Mouse (Mus musculus) intestine, embryonic 14.5 days (tissue): ENCODE results near the gene Ptpn1. TPM values are rescaled to one million over a fixed set of nuclear protein-coding genes. Genes with fewer than 3 reads are reported as not detected.

Experiments
- ATAC-seq: fragments of 200-750 bp; cut with Nextera tagmentation; replicated peaks from 2 replicates; pipeline ENCODE4 v1.8.0; 2017; ENCODE audit warnings: low read depth, moderate number of reproducible peaks, moderate TSS enrichment, moderate library complexity; ENCODE audit not compliant: low FRiP score, low TSS enrichment
- DNase-seq: peaks from one replicate; pipeline ENCODE4 v3.0.0-alpha.2; 2018; ENCODE audit warnings: low spot score
- H3K27ac ChIP-seq: fragments of 300-500 bp; sonication (generic); 2 replicates; pipeline ENCODE4 v1.5.1; 2014; ENCODE audit warnings: low read depth, mild to moderate bottlenecking, control low read depth
- H3K27me3 ChIP-seq: fragments of 300-500 bp; sonication (generic); replicated peaks from 2 replicates; pipeline ENCODE4 v1.6.1; 2014; ENCODE audit warnings: low read length, control low read depth; ENCODE audit not compliant: control insufficient read depth, insufficient read depth
- H3K36me3 ChIP-seq: fragments of 300-500 bp; sonication (generic); 2 replicates; pipeline ENCODE4 v1.6.1; 2014; ENCODE audit warnings: low read length, control low read depth; ENCODE audit not compliant: control insufficient read depth, insufficient read depth
- H3K4me1 ChIP-seq: fragments of 300-500 bp; sonication (generic); replicated peaks from 2 replicates; pipeline ENCODE4 v1.6.1; 2014; ENCODE audit warnings: low read length, control low read depth, mixed read lengths; ENCODE audit not compliant: control insufficient read depth, insufficient read depth
- H3K4me2 ChIP-seq: fragments of 300-500 bp; sonication (generic); 2 replicates; pipeline ENCODE4 v1.6.1; 2014; ENCODE audit warnings: low read length
- H3K4me3 ChIP-seq: fragments of 300-500 bp; sonication (generic); 2 replicates; pipeline ENCODE4 v1.5.1; 2014; ENCODE audit warnings: low read depth, low read length, control low read depth, mixed read lengths
- H3K9ac ChIP-seq: fragments of 300-500 bp; sonication (generic); 2 replicates; pipeline ENCODE4 v1.6.1; 2014; ENCODE audit warnings: mild to moderate bottlenecking, low read length
- H3K9me3 ChIP-seq: fragments of 300-500 bp; sonication (generic); 2 replicates; pipeline ENCODE4 v1.6.1; 2016; ENCODE audit warnings: low read length, control low read depth; ENCODE audit not compliant: control insufficient read depth
- WGBS: fragments of 180-500 bp; shearing (Covaris S2); extraction: QIAGEN DNeasy Blood & Tissue Kit; methylation state at CpG from one replicate; pipeline ENCODE4 v1.1.7; 2014; 5-methylcytosine and 5-hydroxymethylcytosine counted together
- polyA plus RNA-seq: library from polyadenylated mRNA; unstranded; fragments of >200 nt; fragmentation: Nextera tagmentation; extraction: Ambion mirVana; gene quantifications from 2 replicates; pipeline ENCODE4 v1.2.1, GENCODE M21; 2014

Ptpn1 gene
- polyA plus RNA-seq, 1 experiment from 2014 or later, result 42.6 TPM

- Histone ChIP-seq H3K27me3 (no peaks in the 10 kb centered on the region), H3K36me3 (no peaks in the 10 kb centered on the region), H3K27ac (no peak overlapping the region), H3K4me2 (no peak overlapping the region), H3K9me3 (no peaks in the 10 kb centered on the region), H3K4me3 (no peak overlapping the region), H3K9ac (no peak overlapping the region), H3K4me1 (peaks cover 26% of the 10 kb centered on the region)
- ATAC-seq, result no peak
- no peak for DNase-seq
- WGBS, result 82% methylated on average over 6 of the region's 6 CpGs
Observed at GRCm38 (mm10) chr2:168006489-168006888, 74.6 kb downstream of the Ptpn1 start.

- Histone ChIP-seq H3K4me1 (peaks cover 29% of the 10 kb centered on the region), H3K4me3 (no peak overlapping the region), H3K9me3 (no peaks in the 10 kb centered on the region), H3K4me2 (no peak overlapping the region), H3K9ac (no peak overlapping the region), H3K27me3 (no peaks in the 10 kb centered on the region), H3K27ac (no peak overlapping the region), H3K36me3 (no peaks in the 10 kb centered on the region)
- 79% methylated on average over 3 of the region's 3 CpGs for WGBS
- no peak for DNase-seq
- ATAC-seq, result no peak
Observed at GRCm38 (mm10) chr2:168008132-168008531, 76.3 kb downstream of the Ptpn1 start.

- no peaks in the 10 kb centered on the region for H3K9me3 ChIP-seq
- peak; percentile 85 for DNase-seq
- no peak for ATAC-seq
- H3K9ac ChIP-seq, result no peak within 1 kb of the TSS
- peaks cover 29% of the 10 kb centered on the region for H3K4me1 ChIP-seq
- no peak within 1 kb of the TSS for H3K4me3 ChIP-seq
- no peak within 1 kb of the TSS for H3K4me2 ChIP-seq
- WGBS, result 37% methylated on average over 9 of the region's 9 CpGs
- H3K27me3 ChIP-seq, result no peaks in the 10 kb centered on the region
- H3K27ac ChIP-seq, result no peak within 1 kb of the TSS
- no peaks in the 10 kb centered on the region for H3K36me3 ChIP-seq
Observed at GRCm38 (mm10) chr2:168009936-168010668, 78.2 kb downstream of the Ptpn1 start, which contains the start of gene Ripor3. Ripor3 (minus strand) TSS chr2:168010618.

- H3K9ac ChIP-seq, result no peak overlapping the region
- ATAC-seq (no peak), DNase-seq (no peak)
- no peaks in the 10 kb centered on the region for H3K27me3 ChIP-seq
- H3K4me3 ChIP-seq, result no peak overlapping the region
- WGBS, result 27% methylated on average over 11 of the region's 11 CpGs
- H3K9me3 ChIP-seq, result no peaks in the 10 kb centered on the region
- H3K4me2 ChIP-seq, result no peak overlapping the region
- H3K36me3 ChIP-seq, result no peaks in the 10 kb centered on the region
- peaks cover 27% of the 10 kb centered on the region for H3K4me1 ChIP-seq
- H3K27ac ChIP-seq, result no peak overlapping the region
Observed at GRCm38 (mm10) chr2:168010893-168011292, 79.0 kb downstream of the Ptpn1 start.

GRCm38 (mm10) chr2:168016951-168017391 lies 85.1 kb downstream of the Ptpn1 start:
- Histone ChIP-seq H3K4me1 (peaks cover 27% of the 10 kb centered on the region), H3K4me3 (no peak overlapping the region), H3K27ac (peak overlapping the region; percentile 71; the same call in 1 of the 2 replicates), H3K9me3 (no peaks in the 10 kb centered on the region), H3K27me3 (no peaks in the 10 kb centered on the region), H3K4me2 (no peak overlapping the region), H3K36me3 (no peaks in the 10 kb centered on the region), H3K9ac (no peak overlapping the region)
- ATAC-seq, result no peak
- peak; percentile 88 for DNase-seq
- 29% methylated on average over 5 of the region's 5 CpGs for WGBS

DNA sequence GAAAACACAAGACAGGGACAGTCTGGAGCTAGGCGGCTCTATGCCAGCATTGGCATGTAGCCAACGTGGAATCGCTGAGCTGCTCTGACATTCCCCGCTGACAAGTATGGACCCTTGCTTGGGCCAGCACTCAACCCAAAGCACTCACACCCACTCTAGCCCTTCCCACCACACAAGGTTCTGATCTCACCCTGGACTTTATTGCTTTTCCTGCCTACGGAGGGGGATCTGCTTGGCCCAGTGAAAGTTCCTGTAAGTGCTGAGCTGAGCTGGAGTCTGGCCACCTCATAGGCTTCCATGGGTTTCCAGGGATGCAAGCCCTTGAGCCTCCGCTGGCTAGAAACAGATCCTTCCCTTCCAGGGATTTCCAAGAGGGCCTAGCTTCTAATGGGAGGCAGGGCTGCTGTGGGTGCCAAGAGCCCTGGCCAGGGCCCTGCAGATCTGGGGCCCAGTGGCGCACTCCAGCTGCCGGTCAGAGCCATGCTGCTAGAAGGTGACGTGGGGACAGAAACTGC lies 87.4 kb downstream of the Ptpn1 start:
- 75% methylated on average over 9 of the region's 9 CpGs for WGBS
- no peak for DNase-seq
- H3K4me2 ChIP-seq, result no peak overlapping the region
- H3K9ac ChIP-seq, result no peak overlapping the region
- H3K27ac ChIP-seq, result peak overlapping the region; percentile 69
- peaks cover 25% of the 10 kb centered on the region for H3K4me1 ChIP-seq
- no peak for ATAC-seq
- no peak overlapping the region for H3K4me3 ChIP-seq
- no peaks in the 10 kb centered on the region for H3K36me3 ChIP-seq
- no peaks in the 10 kb centered on the region for H3K9me3 ChIP-seq
- no peaks in the 10 kb centered on the region for H3K27me3 ChIP-seq

- H3K9ac ChIP-seq, result no peak overlapping the region
- 79% methylated on average over 3 of the region's 3 CpGs for WGBS
- H3K27ac ChIP-seq, result no peak overlapping the region
- H3K9me3 ChIP-seq, result peaks cover 5% of the 10 kb centered on the region
- ATAC-seq (no peak), DNase-seq (no peak)
- no peak overlapping the region for H3K4me2 ChIP-seq
- no peaks in the 10 kb centered on the region for H3K36me3 ChIP-seq
- peaks cover 26% of the 10 kb centered on the region for H3K4me1 ChIP-seq
- no peak overlapping the region for H3K4me3 ChIP-seq
- no peaks in the 10 kb centered on the region for H3K27me3 ChIP-seq
Observed at GRCm38 (mm10) chr2:168023763-168024402, 92.0 kb downstream of the Ptpn1 start.

DNA sequence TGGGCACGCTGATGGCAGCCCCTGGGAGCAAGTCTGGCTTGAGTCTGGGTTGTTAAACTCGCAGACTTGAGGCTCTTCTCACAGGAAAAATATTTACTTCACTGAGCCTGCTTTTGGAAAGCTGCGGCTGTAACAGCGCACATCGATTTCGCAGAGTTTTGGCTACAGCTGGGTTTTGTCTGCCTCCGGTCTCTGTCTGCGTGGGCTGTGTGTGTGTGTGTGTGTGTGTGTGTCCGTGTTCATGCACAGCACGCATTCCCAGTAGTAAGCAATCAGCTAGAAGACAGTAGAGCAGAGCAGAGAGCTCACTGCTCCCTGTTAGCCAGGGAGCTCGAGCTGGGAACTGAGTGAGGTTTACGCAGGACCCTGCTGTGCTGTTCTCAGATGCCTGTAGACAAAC lies 93.3 kb downstream of the Ptpn1 start:
- peak overlapping the region; percentile 88 for H3K27ac ChIP-seq
- H3K9me3 ChIP-seq, result peaks cover 5% of the 10 kb centered on the region
- ATAC-seq, result peak; percentile 69
- H3K36me3 ChIP-seq, result no peaks in the 10 kb centered on the region
- H3K4me2 ChIP-seq, result no peak overlapping the region
- no peak overlapping the region for H3K9ac ChIP-seq
- H3K27me3 ChIP-seq, result no peaks in the 10 kb centered on the region
- H3K4me3 ChIP-seq, result no peak overlapping the region
- peaks cover 17% of the 10 kb centered on the region for H3K4me1 ChIP-seq
- no peak for DNase-seq
- 28% methylated on average over 12 of the region's 12 CpGs for WGBS
